Mouse (Mus musculus): Measurements from ENCODE around the gene Ncam1.

DNA sequence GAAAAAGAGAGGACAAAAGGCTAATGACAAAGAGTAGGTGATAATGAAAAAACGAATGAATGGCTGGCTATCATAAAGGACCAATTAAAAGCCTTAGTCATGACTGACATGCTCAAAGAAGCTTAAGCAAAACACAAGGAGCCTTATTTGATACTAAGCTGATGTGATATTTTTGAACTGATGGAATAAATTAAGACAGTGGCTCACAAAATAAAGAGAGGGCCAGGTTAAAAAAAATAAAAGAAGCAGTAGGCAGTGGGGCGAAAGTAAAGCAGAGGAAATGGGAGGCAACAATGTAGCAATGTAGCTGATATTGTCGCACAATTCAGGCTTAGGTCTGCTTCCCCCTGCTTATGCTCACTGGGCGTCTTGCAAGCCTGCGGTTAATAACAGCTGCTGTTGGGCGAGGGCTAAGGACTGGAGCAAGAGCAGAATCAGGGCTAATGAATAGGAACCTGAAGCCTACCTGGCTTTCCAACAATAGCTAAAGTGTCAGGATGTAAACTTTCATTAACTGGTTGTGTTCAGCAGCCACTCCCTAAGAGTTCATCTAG, 126.0 kb downstream of the Ncam1 start:
- TF ChIP-seq CTCF (IDR thresholded peaks at IDR 0.05; ENCODE audit: extremely low read depth, insufficient read depth, insufficient read length, insufficient replicate concordance) (no peak), POLR2A (IDR thresholded peaks at IDR 0.05; ENCODE audit: low read depth, low read length) (no peak)

All from spleen, adult 2 months (tissue).